Mouse (Mus musculus): ENCODE data around the gene Srpk1.

Srpk1 gene

GRCm38 (mm10) chr17:28553040-28553793 is 69.3 kb downstream of the Srpk1 start:
- peak; percentile 79 to 86 for DNase-seq

DNA sequence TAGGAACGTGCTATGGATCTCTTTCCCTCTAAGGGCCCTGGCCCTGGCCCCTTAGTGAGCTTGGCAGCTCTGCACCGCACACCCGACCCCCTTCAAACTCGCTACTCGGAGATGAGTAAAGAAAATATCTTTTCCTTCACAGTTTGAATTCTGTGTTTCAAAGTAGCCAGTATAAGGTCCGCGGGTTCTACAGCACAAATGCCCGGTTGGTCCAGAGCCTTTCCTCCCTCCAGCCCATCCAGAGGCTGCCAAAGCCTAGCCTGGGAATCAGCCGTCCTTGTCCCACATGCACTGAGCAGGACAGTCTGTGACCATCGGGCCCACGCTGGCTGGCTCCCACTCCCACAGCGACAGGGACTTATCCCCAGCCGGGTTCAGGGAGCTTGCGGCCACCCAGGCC is 73.4 kb downstream of the Srpk1 start, which contains the start of gene Clpsl2:
TSS of gene Clpsl2 (plus strand) at position 301 of the 400 bp plus-strand sequence.
- DNase-seq, result no peak

DNA sequence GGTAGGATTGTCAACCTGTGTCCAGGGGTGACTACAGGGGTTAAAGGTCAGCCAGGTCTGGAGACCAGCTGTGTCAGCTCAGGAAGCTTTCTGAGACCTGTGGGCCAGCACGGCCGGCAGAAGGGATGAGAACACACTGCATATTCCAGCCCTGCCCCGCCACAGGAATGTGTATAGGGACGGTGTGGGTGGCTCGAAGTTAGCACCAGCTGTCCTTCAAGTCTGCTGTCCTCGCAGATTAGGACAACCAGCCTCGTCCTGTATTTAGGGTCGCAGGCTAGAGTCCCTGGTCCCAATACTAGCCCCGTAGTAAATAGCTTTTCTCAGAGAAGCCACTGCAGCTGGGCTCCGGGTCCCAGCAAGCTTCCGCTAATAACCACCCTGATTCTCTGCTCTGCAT is 74.0 kb downstream of the Srpk1 start:
- DNase-seq, result no peak

DNA sequence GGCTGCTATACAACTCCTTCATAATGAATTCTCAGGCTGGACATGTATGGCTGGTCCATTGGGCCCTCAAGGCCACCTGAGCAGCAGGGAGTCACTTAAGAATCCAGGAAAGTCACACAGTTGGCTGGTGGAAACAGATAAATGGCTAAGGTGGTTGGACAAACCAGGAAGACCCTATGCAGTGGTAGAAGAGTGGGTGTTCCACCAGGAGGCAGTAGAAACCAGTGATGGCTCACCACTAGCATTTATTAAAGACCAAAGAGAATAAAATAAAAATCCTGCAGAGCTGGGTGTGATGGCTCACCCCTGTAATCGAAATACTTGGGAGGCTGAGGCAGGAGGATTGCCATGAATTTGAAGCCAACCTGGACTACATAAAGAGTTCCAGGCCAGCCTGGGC is 75.6 kb downstream of the Srpk1 start:
- DNase-seq, result no peak

GRCm38 (mm10) chr17:28537881-28538280 is 84.6 kb downstream of the Srpk1 start:
- peak in 1 of 2 experiments; percentile 47 for DNase-seq
